Mouse (Mus musculus): ENCODE measurements around the gene Galr2. TPM values are rescaled to one million over a fixed set of nuclear protein-coding genes. Genes with fewer than 3 reads are reported as not detected.

The Galr2 gene
- polyA plus RNA-seq, 1 experiment from 2014 or later = not detected

DNA sequence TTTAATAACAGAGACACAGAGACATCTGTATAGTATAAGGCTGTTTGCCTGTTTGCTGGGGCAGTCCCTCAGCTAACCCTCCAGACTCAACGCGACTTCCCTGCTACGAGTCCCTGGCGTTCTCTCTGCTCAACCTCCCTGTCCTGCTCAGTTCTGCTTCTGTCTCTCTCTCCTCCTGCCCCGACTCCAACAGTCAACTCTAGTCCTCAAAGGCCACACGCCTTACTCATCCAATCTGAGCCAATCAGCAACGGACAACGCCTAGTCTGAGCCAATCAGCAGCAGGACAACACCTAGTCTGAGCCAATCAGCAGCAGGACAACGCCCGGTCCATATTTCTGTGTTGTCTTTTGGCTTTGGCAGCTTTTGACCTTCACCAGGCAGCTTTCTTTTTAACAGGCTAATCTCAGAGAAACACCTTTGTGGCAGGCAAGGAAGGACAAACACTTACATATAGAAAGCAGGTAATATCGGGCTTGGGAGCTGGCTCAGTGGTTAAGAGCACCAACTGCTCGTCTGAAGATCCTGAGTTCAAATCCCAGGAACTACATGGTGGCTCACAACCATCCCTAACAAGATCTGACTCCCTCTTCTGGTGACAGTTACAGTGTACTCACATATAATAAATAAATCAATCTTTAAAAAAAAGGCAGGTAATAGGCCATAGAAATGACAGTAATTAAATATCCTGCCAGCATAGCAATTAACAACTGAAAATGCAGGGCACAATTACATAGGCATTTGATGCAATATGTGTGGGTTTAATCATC is 27.2 kb downstream of the Galr2 start:
- H3K36me3 ChIP-seq = peaks cover 23% of the 10 kb centered on the region
- no peak for ATAC-seq (ENCODE audit: insufficient number of reproducible peaks, insufficient read depth, low FRiP score, low TSS enrichment, low read depth)
- no peak overlapping the region for H3K27ac ChIP-seq
- no peak overlapping the region for H3K9ac ChIP-seq (replicated peaks)
- peaks cover 9% of the 10 kb centered on the region for H3K4me1 ChIP-seq (replicated peaks)
- no peak overlapping the region for H3K4me2 ChIP-seq
- no peak overlapping the region for H3K4me3 ChIP-seq (replicated peaks)
- WGBS = 86% methylated on average over 12 of the region's 12 CpGs
- no peaks in the 10 kb centered on the region for H3K9me3 ChIP-seq
- H3K27me3 ChIP-seq = 0 out of 2 replicates have a peak, but pooled peaks cover 3% of the 10 kb centered on the region

DNA sequence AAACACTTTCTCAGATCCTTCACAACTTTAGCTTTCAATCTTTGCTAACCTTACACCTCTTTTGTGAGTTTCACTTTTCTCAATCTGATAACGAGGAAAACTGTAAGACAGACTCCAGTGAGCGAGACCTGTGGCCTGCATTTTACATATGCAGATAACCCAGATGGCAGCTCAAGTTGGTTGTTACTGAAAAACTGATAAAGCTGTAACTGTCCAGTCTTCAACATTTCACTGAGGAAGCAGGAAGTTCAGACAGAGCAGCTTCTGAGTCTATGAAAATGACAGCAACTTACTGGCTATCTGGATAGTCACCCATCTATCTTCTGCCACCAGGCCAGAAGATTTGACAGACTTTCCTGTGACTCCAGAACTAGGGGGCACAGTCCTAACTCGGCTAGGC is 28.9 kb downstream of the Galr2 start:
- no peak for ATAC-seq (ENCODE audit: insufficient number of reproducible peaks, insufficient read depth, low FRiP score, low TSS enrichment, low read depth)
- H3K27ac ChIP-seq = no peak overlapping the region
- H3K4me3 ChIP-seq (replicated peaks) = no peak overlapping the region
- peaks cover 7% of the 10 kb centered on the region for H3K36me3 ChIP-seq
- H3K4me1 ChIP-seq (replicated peaks) = peaks cover 9% of the 10 kb centered on the region
- H3K27me3 ChIP-seq = 0 out of 2 replicates have a peak, but pooled peaks cover 3% of the 10 kb centered on the region
- no peak overlapping the region for H3K9ac ChIP-seq (replicated peaks)
- 77% methylated on average over 3 of the region's 3 CpGs for WGBS
- no peaks in the 10 kb centered on the region for H3K9me3 ChIP-seq
- H3K4me2 ChIP-seq = no peak overlapping the region

DNA sequence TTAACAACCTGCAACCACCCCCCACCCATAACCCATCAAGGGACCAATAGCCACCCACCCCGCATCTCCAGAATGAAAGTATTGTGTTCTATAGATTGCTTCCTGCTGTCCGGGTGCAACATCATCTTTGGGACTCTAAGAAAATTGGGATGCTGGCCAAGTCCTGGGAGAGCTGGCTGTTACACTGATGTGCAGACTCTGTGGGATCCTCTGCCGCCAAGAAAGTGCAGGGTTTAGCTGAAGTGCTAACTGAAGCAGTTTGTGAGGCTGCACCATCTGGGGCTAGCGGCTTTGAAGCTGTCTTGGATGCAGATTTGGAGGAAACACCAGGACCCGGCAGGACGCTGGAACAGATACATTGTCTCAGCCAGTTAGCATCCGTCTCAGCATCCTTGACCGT is 30.4 kb downstream of the Galr2 start:
- Histone ChIP-seq H3K27me3 (0 out of 2 replicates have a peak, but pooled peaks cover 3% of the 10 kb centered on the region), H3K9me3 (no peaks in the 10 kb centered on the region), H3K36me3 (no peaks in the 10 kb centered on the region), H3K4me1 (replicated peaks) (no peaks in the 10 kb centered on the region), H3K9ac (replicated peaks) (no peak overlapping the region), H3K4me2 (no peak overlapping the region), H3K4me3 (replicated peaks) (no peak overlapping the region), H3K27ac (no peak overlapping the region)
- WGBS = 44% methylated on average over 8 of the region's 8 CpGs
- ATAC-seq (ENCODE audit: insufficient number of reproducible peaks, insufficient read depth, low FRiP score, low TSS enrichment, low read depth) = no peak

DNA sequence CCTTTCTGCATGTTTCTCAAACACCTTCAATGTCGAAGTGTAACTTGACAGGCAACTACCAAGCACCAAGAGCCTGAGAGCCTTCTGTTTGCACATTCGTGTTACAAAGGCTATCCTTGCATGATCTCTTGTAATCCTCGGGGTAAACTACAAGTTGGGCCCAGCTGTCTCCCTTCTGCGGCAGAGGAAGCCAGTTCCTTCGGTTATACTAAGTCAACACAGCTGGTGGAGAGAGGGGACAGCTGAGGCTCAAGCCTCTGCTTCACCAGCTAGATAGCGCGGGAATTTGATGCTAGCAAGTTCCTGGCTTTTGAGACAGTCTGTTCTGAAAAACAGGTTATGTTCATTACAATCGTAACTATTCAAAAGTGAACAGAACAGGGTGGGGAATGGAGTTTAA is 31.6 kb downstream of the Galr2 start:
- no peak overlapping the region for H3K9ac ChIP-seq (replicated peaks)
- 0 out of 2 replicates have a peak, but pooled peaks cover 3% of the 10 kb centered on the region for H3K27me3 ChIP-seq
- 52% methylated on average over 8 of the region's 8 CpGs for WGBS
- H3K36me3 ChIP-seq = no peaks in the 10 kb centered on the region
- H3K4me3 ChIP-seq (replicated peaks) = no peak overlapping the region
- no peak for ATAC-seq (ENCODE audit: insufficient number of reproducible peaks, insufficient read depth, low FRiP score, low TSS enrichment, low read depth)
- no peaks in the 10 kb centered on the region for H3K4me1 ChIP-seq (replicated peaks)
- H3K27ac ChIP-seq = no peak overlapping the region
- H3K9me3 ChIP-seq = no peaks in the 10 kb centered on the region
- H3K4me2 ChIP-seq = no peak overlapping the region

DNA sequence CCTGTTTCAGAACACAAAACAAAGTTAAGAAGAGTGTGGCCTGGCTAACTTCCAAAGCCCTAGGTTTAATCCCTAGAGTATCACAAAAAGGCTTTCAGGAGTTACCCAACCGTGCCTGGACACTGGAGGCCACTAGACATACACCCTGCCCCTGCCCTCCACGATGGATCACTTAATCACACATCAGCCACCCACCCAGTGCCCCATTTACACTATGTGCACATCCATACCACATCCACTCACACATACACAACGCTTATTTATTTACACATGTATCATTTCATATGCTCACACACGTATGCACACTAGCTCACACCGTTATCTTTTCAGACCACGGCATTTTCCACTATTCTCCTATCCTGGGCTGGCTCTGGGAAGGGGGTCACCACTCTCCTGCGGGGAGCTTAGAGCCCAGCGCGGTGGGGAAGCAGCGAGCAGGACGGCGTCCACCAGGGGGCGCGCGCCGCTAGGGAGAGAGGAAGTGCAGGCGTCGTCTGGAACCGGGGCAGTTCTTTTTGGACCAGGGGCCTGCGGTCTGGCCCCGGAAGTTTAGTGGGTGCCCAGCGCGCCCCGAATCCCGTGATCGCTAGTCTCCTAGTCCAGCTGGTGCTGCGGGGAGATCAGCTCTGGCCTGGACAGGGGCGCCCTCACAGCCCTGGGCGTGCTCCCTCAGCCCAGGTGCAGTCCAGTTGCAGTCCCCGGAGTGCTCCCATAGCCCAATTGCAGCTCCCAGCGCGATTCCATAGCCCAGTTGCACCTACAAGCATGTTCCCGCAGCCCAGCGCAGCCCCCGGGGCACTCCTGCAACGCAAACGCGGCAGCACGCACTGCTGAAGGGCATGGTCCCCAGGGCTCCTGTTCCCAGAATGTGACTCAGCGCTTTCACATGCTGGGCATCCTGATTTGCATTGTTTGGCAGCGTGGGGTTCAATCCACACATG is 38.2 kb downstream of the Galr2 start:
- 2% methylated on average over 41 of the region's 41 CpGs for WGBS
- H3K27ac ChIP-seq = no peak overlapping the region

DNA sequence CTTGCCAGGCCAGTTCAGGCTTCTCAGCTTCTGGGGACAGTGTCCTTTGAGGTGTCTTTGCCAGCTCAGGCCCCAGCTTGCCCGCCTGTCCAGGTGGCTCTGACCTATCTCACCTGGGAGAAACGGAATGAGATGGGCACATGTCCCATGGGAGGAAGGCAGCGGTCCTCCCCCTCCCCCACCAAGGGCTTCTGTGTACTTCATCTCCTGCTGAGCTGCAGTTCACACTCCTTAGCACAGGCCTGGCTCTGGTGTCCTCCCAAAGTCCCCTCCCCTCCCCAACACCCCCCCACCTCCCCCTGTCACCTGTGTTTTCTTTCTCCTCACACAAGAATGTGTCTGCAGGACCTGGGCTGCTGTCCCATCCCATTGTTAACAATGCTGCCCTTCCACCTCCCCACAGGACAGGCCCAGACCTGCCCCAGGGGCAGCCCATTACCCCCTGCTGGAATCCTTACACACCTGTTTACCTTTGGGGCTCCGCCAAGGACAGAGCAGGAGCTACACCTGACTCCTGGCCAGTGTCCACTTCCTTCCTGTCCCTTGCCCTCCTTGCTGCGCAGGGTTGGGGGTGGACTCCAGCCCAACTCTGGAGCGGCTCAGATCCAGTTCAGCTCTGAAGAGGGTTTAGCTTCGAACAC is 46.3 kb downstream of the Galr2 start:
- Histone ChIP-seq H3K9me3 (no peaks in the 10 kb centered on the region), H3K27me3 (peaks cover 2% of the 10 kb centered on the region), H3K4me3 (replicated peaks) (no peak overlapping the region), H3K27ac (no peak overlapping the region), H3K9ac (replicated peaks) (peak overlapping the region; percentile 23; the same call in 1 of the 2 replicates), H3K36me3 (no peaks in the 10 kb centered on the region), H3K4me1 (replicated peaks) (peaks cover 33% of the 10 kb centered on the region), H3K4me2 (no peak overlapping the region)
- WGBS = 61% methylated on average over 7 of the region's 7 CpGs
- no peak for ATAC-seq (ENCODE audit: insufficient number of reproducible peaks, insufficient read depth, low FRiP score, low TSS enrichment, low read depth)

More for the DNA sequence above, 38.2 kb downstream of the Galr2 start:
- Histone ChIP-seq H3K4me3 (replicated peaks) (peak overlapping the region; percentile 45), H3K4me1 (replicated peaks) (peaks cover 6% of the 10 kb centered on the region), H3K9me3 (no peaks in the 10 kb centered on the region), H3K27me3 (peaks cover 5% of the 10 kb centered on the region; the same call in 1 of the 2 replicates), H3K36me3 (no peaks in the 10 kb centered on the region), H3K9ac (replicated peaks) (peak overlapping the region; percentile 79), H3K4me2 (peak overlapping the region; percentile 95)
- ATAC-seq (ENCODE audit: insufficient number of reproducible peaks, insufficient read depth, low FRiP score, low TSS enrichment, low read depth) = peak; percentile 75

DNA sequence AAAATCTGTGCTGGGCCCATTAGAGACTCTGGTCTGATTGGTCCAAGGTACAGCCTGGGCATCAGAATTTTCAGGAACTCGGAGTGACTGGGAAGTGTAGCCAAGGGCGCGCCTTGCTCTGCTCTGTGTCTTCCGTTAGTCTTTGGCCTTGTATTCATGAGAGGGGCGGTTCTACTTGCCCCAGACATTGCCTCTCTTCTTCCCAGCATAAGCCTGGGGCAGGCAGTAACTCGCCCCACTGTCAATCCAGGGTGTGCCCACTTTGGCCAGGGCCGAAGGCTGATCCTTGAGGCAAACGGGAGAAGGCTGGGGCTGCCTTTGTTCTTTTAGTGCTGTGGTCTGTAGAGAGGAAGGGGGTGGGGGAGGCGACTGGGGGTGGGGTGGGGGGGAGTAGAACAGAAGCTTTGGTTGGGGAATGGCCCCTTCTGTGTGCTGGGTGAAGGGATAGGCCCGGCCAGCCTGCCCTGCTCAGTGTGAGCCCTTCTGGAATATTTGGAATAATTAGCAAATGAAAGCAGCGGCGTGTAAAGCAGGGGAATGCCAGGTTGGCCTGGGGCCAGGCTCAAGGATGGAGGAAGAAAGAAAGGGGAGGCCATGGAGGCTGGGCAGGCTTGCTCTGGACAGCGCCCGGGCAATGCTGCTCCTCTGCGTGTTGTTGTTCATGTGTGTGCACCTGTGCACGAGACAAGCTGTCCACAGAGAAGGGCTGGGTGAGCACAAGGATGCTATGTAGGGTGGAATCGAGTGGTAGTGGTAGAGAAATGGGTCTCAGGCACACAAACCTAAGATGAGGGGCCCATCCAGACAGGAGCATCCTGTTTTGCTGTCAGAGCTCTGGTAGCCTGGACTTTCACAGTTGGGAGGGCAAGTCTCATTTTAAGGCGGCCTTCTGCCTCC is 48.8 kb downstream of the Galr2 start:
- Histone ChIP-seq H3K4me1 (replicated peaks) (peaks cover 52% of the 10 kb centered on the region), H3K9ac (replicated peaks) (0 out of 2 replicates have a peak overlapping the region, but pooled peaks have one; percentile 23), H3K36me3 (no peaks in the 10 kb centered on the region), H3K4me3 (replicated peaks) (no peak overlapping the region), H3K9me3 (no peaks in the 10 kb centered on the region), H3K27ac (peak overlapping the region; percentile 59), H3K4me2 (no peak overlapping the region), H3K27me3 (peaks cover 26% of the 10 kb centered on the region)
- ATAC-seq (ENCODE audit: insufficient number of reproducible peaks, insufficient read depth, low FRiP score, low TSS enrichment, low read depth) = peak; percentile 42
- WGBS = 52% methylated on average over 18 of the region's 18 CpGs

DNA sequence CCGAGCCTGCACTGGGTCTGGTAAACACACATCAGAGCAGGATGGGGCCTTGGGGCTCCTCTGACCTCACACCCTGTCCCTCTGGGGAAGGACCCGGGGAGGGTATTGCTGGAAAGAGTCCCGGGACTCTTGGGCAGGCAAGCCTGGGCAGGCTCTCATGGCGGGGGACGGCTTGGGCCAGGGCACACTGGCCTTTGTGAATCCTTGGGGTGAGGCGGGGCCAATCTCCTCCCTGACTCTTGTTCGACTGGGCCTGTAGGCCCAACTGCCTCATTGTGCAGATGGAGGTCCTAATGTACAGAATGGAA is 49.4 kb downstream of the Galr2 start:
- H3K9me3 ChIP-seq = no peaks in the 10 kb centered on the region
- ATAC-seq (ENCODE audit: insufficient number of reproducible peaks, insufficient read depth, low FRiP score, low TSS enrichment, low read depth) = no peak
- no peak overlapping the region for H3K4me2 ChIP-seq
- no peak overlapping the region for H3K4me3 ChIP-seq (replicated peaks)
- H3K9ac ChIP-seq (replicated peaks) = 0 out of 2 replicates have a peak overlapping the region, but pooled peaks have one; percentile 23
- H3K36me3 ChIP-seq = no peaks in the 10 kb centered on the region
- H3K27me3 ChIP-seq = peaks cover 33% of the 10 kb centered on the region
- peaks cover 58% of the 10 kb centered on the region for H3K4me1 ChIP-seq (replicated peaks)
- WGBS = 65% methylated on average over 7 of the region's 7 CpGs
- 0 out of 2 replicates have a peak overlapping the region, but pooled peaks have one; percentile 59 for H3K27ac ChIP-seq

DNA sequence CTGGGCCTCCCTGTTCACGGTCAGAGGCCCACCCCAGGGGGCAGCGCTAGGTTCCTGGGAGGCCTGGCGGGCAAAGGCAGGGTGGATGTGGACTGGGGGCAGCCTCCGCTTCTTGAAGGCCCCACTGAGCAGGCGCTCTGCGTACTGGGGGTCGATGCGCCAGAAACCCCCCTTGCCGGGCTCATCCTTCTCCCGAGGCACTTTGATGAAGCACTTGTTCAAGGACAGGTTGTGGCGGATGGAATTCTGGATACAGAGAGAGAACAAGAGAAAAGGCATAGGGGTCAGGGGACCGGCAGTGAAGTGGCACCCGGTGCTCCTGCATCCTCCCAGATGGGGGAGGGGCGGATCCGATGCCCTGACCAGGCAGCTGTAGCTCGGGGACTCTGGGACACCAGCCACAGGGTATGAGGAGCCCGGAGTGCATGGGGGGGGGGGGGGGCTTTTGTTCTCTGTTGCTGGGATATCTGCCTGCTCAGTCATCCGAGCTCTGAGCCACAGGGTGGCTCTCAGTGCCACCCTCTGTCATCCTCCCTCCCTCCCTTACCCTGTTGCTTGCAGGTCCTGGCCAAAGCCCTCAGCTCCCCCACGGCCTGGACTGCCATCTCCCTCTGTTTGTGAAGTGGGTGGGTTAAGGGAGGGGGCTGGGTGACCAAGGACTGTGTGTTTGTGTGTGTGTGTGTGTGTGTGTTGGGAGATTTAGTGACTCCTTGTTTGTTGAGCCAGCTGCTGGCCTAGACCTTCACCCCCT is 51.7 kb downstream of the Galr2 start:
- no peaks in the 10 kb centered on the region for H3K36me3 ChIP-seq
- no peak overlapping the region; the same call in 1 of the 2 replicates for H3K9ac ChIP-seq (replicated peaks)
- 47% methylated on average over 19 of the region's 19 CpGs for WGBS
- H3K27me3 ChIP-seq = peaks cover 42% of the 10 kb centered on the region
- H3K4me3 ChIP-seq (replicated peaks) = no peak overlapping the region
- no peak for ATAC-seq (ENCODE audit: insufficient number of reproducible peaks, insufficient read depth, low FRiP score, low TSS enrichment, low read depth)
- H3K27ac ChIP-seq = no peak overlapping the region
- H3K4me1 ChIP-seq (replicated peaks) = peaks cover 67% of the 10 kb centered on the region
- no peak overlapping the region for H3K4me2 ChIP-seq
- no peaks in the 10 kb centered on the region for H3K9me3 ChIP-seq

DNA sequence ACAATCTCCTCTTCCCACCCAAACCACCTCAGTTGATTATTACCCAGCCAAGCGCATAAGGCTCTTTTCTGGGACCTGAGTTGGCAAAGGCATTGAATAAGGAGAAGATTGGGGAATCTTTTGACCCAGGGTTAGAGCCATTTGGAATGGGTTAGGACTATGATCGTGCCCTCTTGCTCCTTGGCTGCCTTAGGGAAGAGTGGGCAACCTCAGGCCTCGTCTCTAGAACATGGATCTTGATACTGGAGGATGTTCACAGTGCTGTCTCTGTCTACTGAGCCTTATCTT is 52.2 kb downstream of the Galr2 start:
- Histone ChIP-seq H3K9ac (replicated peaks) (no peak overlapping the region), H3K27me3 (peaks cover 42% of the 10 kb centered on the region), H3K4me2 (no peak overlapping the region), H3K4me3 (replicated peaks) (no peak overlapping the region), H3K9me3 (no peaks in the 10 kb centered on the region), H3K36me3 (0 out of 2 replicates have a peak, but pooled peaks cover 3% of the 10 kb centered on the region), H3K27ac (no peak overlapping the region), H3K4me1 (replicated peaks) (peaks cover 67% of the 10 kb centered on the region)
- 90% methylated on average over 3 of the region's 3 CpGs for WGBS
- ATAC-seq (ENCODE audit: insufficient number of reproducible peaks, insufficient read depth, low FRiP score, low TSS enrichment, low read depth) = no peak
